Mouse (Mus musculus) midbrain, embryonic 11.5 days (tissue): ENCODE measurements at regions not wholly inside any gene's neighbourhood (a gene's known extent, or its start where the extent isn't known, plus 50 kb on each side); places are given as distances from the start of the nearest gene placed in this dataset. TPM values are rescaled to one million over a fixed set of nuclear protein-coding genes. Genes with fewer than 3 reads are reported as not detected.

Experiments
- ATAC-seq: fragments of 200-750 bp; cut with Nextera tagmentation; 2 replicates; pipeline ENCODE4 v1.8.0; 2017; ENCODE audit warnings: moderate TSS enrichment, moderate library complexity; ENCODE audit not compliant: low FRiP score
- DNase-seq: peaks from one replicate; pipeline ENCODE4 v3.0.0; 2015; ENCODE audit warnings: low spot score; ENCODE audit errors: missing footprints
- H3K27ac ChIP-seq: fragments of 300-500 bp; sonication (generic); 2 replicates; pipeline ENCODE4 v1.5.1; 2014; ENCODE audit warnings: low read depth, low read length
- H3K27me3 ChIP-seq: fragments of 300-500 bp; sonication (generic); 2 replicates; pipeline ENCODE4 v1.6.1; 2014; ENCODE audit warnings: mild to moderate bottlenecking, low read length, moderate library complexity, mixed read lengths; ENCODE audit not compliant: control insufficient read depth, insufficient read depth
- H3K36me3 ChIP-seq: fragments of 300-500 bp; sonication (generic); 2 replicates; pipeline ENCODE4 v1.6.1; 2014; ENCODE audit warnings: mild to moderate bottlenecking, low read length, moderate library complexity, mixed read lengths; ENCODE audit not compliant: control insufficient read depth, insufficient read depth
- H3K4me1 ChIP-seq: fragments of 300-500 bp; sonication (generic); 2 replicates; pipeline ENCODE4 v1.6.1; 2014; ENCODE audit warnings: low read length; ENCODE audit not compliant: control insufficient read depth, insufficient read depth
- H3K4me2 ChIP-seq: fragments of 300-500 bp; sonication (generic); 2 replicates; pipeline ENCODE4 v1.6.1; 2014; ENCODE audit warnings: mild to moderate bottlenecking, moderate library complexity
- H3K4me3 ChIP-seq: fragments of 300-500 bp; sonication (generic); 2 replicates; pipeline ENCODE4 v1.5.1; 2014; ENCODE audit warnings: low read depth, low read length
- H3K9ac ChIP-seq: fragments of 300-500 bp; sonication (generic); 2 replicates; pipeline ENCODE4 v1.6.1; 2014; ENCODE audit warnings: low read length
- H3K9me3 ChIP-seq: fragments of 300-500 bp; sonication (generic); 2 replicates; pipeline ENCODE4 v1.6.1; 2016; ENCODE audit warnings: low read length; ENCODE audit not compliant: control insufficient read depth
- WGBS: fragments of 180-500 bp; shearing (Covaris S2); extraction: QIAGEN DNeasy Blood & Tissue Kit; methylation state at CpG from one replicate; pipeline ENCODE4 v1.1.7; 2014; 5-methylcytosine and 5-hydroxymethylcytosine counted together
- microRNA-seq: library from miRNA; unstranded; fragments of <30 nt; microRNA quantifications from one replicate; pipeline ENCODE4, GENCODE M21; 2017

DNA sequence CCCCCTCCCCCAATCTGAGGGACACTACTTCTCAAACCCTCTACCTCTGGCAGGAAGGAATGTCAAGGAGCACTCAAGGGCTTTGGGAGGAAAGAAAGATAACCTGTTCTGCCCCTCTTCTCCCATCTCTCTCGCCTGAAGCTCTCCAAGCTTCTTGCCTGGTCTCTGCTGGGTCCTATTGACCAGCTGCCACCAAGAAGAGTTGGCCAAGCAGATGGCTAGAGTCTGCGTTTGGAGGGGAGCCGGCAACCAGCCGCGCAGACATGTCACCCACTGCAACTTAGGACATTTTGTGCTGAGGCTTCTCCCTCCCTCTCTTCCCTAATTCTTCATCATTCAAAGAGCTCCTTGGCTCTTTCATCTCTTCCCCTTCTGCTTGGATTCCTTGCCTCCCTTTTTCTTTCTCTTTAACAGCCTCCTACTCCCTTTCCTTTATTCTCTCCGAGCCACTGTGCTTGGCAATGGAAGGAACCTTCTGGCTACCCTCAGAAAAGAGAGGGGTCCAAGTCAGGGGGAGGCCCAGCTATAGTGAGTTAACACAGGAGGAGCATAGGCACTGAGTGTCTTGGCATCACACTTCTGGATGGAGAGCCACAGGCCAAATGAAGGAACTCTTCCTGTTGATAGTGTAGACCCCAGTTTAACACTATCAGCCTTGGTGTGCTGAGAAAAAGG, 60.1 kb upstream of the Tnp1 start:
- WGBS, result 80% methylated on average over 6 of the region's 6 CpGs

GRCm38 (mm10) chr1:73075159-73075558, 59.5 kb upstream of the Tnp1 start:
- H3K27me3 ChIP-seq, result no peaks in the 10 kb centered on the region
- no peak overlapping the region for H3K4me3 ChIP-seq
- H3K9me3 ChIP-seq, result no peaks in the 10 kb centered on the region
- ATAC-seq (no peak), DNase-seq (peak; percentile 39)
- 85% methylated on average over 2 of the region's 2 CpGs for WGBS
- no peak overlapping the region for H3K4me2 ChIP-seq
- H3K4me1 ChIP-seq, result no peaks in the 10 kb centered on the region
- H3K27ac ChIP-seq, result no peak overlapping the region
- H3K36me3 ChIP-seq, result no peaks in the 10 kb centered on the region
- H3K9ac ChIP-seq, result no peak overlapping the region

More for the DNA sequence above, 60.1 kb upstream of the Tnp1 start:
- H3K36me3 ChIP-seq, result no peaks in the 10 kb centered on the region
- H3K9me3 ChIP-seq, result no peaks in the 10 kb centered on the region
- DNase-seq (peak; percentile 57), ATAC-seq (no peak)
- no peaks in the 10 kb centered on the region for H3K4me1 ChIP-seq
- no peak overlapping the region for H3K4me2 ChIP-seq
- no peaks in the 10 kb centered on the region for H3K27me3 ChIP-seq
- H3K27ac ChIP-seq, result no peak overlapping the region
- H3K9ac ChIP-seq, result no peak overlapping the region
- no peak overlapping the region for H3K4me3 ChIP-seq

GRCm38 (mm10) chr1:73074525-73074924, 58.8 kb upstream of the Tnp1 start:
- no peak overlapping the region for H3K9ac ChIP-seq
- H3K4me1 ChIP-seq, result no peaks in the 10 kb centered on the region
- WGBS, result 84% methylated on average over 3 of the region's 3 CpGs
- H3K27me3 ChIP-seq, result no peaks in the 10 kb centered on the region
- H3K36me3 ChIP-seq, result no peaks in the 10 kb centered on the region
- H3K9me3 ChIP-seq, result no peaks in the 10 kb centered on the region
- DNase-seq (peak; percentile 44), ATAC-seq (no peak)
- no peak overlapping the region for H3K27ac ChIP-seq
- H3K4me3 ChIP-seq, result no peak overlapping the region
- no peak overlapping the region for H3K4me2 ChIP-seq

GRCm38 (mm10) chr1:73072237-73072904, 56.7 kb upstream of the Tnp1 start:
- no peaks in the 10 kb centered on the region for H3K36me3 ChIP-seq
- no peak overlapping the region for H3K4me2 ChIP-seq
- no peak overlapping the region for H3K27ac ChIP-seq
- ATAC-seq (no peak), DNase-seq (no peak)
- H3K9me3 ChIP-seq, result no peaks in the 10 kb centered on the region
- H3K9ac ChIP-seq, result no peak overlapping the region
- H3K4me1 ChIP-seq, result no peaks in the 10 kb centered on the region
- no peak overlapping the region for H3K4me3 ChIP-seq
- 79% methylated on average over 5 of the region's 5 CpGs for WGBS
- H3K27me3 ChIP-seq, result no peaks in the 10 kb centered on the region

DNA sequence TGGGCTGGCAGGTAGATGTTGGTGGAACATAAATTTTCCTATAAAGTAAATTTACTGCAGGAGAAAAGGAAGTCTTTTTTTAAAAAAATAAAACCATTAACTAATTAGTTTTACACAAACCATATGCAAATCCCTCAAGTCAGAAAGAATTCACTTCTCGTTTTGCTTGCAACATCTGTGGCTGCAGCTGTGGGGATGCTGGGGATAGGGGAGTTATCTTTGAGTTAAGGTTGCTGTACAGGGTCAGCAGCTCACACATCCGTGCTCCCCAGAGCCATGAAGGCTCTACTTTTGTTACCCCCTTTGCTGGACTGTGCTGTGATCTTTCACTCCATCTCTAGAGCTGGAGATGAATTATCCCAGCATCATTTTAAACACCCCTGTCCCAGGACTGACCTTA, 54.4 kb upstream of the Tnp1 start:
- Histone ChIP-seq H3K4me3 (no peak overlapping the region), H3K9ac (no peak overlapping the region), H3K27ac (no peak overlapping the region), H3K27me3 (no peaks in the 10 kb centered on the region), H3K36me3 (no peaks in the 10 kb centered on the region), H3K9me3 (no peaks in the 10 kb centered on the region), H3K4me2 (no peak overlapping the region), H3K4me1 (no peaks in the 10 kb centered on the region)
- no peak for DNase-seq
- WGBS, result 63% methylated on average over 2 of the region's 2 CpGs
- ATAC-seq, result no peak

Small RNAs in the stretch of these regions (microRNA-seq; reads per million reads assigned to microRNA genes)
- not detected for gene Mir6351
